ENCODE assay signal across 9 mouse cellular contexts in the genomic region with DNA sequence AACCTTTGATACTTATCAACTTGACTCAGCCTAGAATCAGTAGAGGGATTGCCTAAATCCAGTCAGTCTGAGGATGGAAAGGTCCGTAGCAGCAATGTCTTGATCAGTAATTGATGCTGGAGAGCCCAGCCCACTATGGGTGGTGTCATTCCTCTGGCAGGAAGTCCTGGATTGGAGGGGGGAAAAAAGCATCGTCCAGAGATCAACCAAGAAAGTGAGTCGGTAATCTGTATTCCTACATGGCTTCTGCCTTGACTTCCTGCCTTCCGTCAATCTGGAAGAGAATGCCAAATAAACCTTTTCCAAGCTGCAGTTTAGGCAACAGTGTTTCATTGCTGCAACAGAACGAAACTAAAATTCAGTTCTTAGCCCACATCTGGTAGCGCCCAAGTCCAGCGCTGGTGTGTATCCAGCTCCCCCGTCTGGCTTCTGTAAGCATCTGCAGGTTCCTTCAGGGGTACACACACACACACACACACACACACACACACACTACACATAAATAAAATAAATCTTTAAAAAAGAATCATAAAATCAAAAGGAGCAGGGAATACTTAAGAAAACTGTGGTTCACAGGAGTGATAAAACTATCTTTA. TPM values are rescaled to one million over a fixed set of nuclear protein-coding genes. Genes with fewer than 3 reads are reported as not detected.
DNase-seq lines count a peak whose midpoint lies in the region; ATAC-seq lines count a peak whose summit lies in the region.
"Had no signal": no experiment of that assay in that cellular context is flagged by ENCODE, and none has a peak within 500 bp of the region (broad histone marks: within the 10 kb centered on the region; RNA-seq: fewer than 3 reads in every experiment).

No protein-coding gene starts in this region.

- WGBS in lung, embryonic 15.5 days, result 79% methylated on average over 8 of the region's 8 CpGs
- 78% methylated on average over 8 of the region's 8 CpGs for WGBS in embryonic facial prominence, embryonic 15.5 days
- WGBS in intestine, embryonic 16.5 days, result 76% methylated on average over 8 of the region's 8 CpGs
- 91% methylated on average over 8 of the region's 8 CpGs for WGBS in neural tube, embryonic 14.5 days

- ATAC-seq in lung, embryonic 15.5 days (ENCODE audit: borderline replicate concordance, extremely low read depth, low FRiP score, low TSS enrichment), result no peak
- ATAC-seq in embryonic facial prominence, embryonic 15.5 days (ENCODE audit: insufficient number of reproducible peaks, low FRiP score, low TSS enrichment, low read depth), result no peak
- no peak for ATAC-seq in intestine, embryonic 16.5 days
- no peak for ATAC-seq in neural tube, embryonic 14.5 days (ENCODE audit: low read depth)

- DNase-seq in lung, postnatal 25 days (ENCODE audit: low spot score), result no peak
- DNase-seq in left cerebral cortex, postnatal 14 days (ENCODE audit: low spot score in 2 of 2), result no peak
- no peak for DNase-seq in adrenal gland, adult 8-10 months
- no peak for DNase-seq in adrenal gland, postnatal 25 days
- DNase-seq: thymus, adult 18-20 months had no signal

- peak overlapping the region; percentile 79 for H3K27ac ChIP-seq in lung, embryonic 15.5 days
- H3K27ac ChIP-seq in embryonic facial prominence, embryonic 15.5 days (replicated peaks), result 0 out of 2 replicates have a peak overlapping the region, but pooled peaks have one; percentile 82
- peak overlapping the region; percentile 76; the same call in 1 of the 2 replicates for H3K27ac ChIP-seq in intestine, embryonic 16.5 days (ENCODE audit: low read length)
- no peak overlapping the region for H3K27ac ChIP-seq in neural tube, embryonic 14.5 days (ENCODE audit: low read depth, low read length)

- peak overlapping the region; percentile 91 for H3K4me3 ChIP-seq in lung, embryonic 15.5 days
- H3K4me3 ChIP-seq in embryonic facial prominence, embryonic 15.5 days (replicated peaks), result peak overlapping the region; percentile 88
- peak overlapping the region; percentile 88 for H3K4me3 ChIP-seq in intestine, embryonic 16.5 days (ENCODE audit: low read length)
- H3K4me3 ChIP-seq in neural tube, embryonic 14.5 days (ENCODE audit: low read depth, low read length), result peak overlapping the region; percentile 67

- peak overlapping the region; percentile 75 for H3K9ac ChIP-seq in lung, embryonic 15.5 days
- H3K9ac ChIP-seq in embryonic facial prominence, embryonic 15.5 days, result no peak overlapping the region
- H3K9ac ChIP-seq in intestine, embryonic 16.5 days (ENCODE audit: low read depth, low read length), result peak overlapping the region; percentile 92
- H3K9ac ChIP-seq in neural tube, embryonic 14.5 days (replicated peaks; ENCODE audit: low read depth, low read length), result 0 out of 2 replicates have a peak overlapping the region, but pooled peaks have one; percentile 64

- H3K4me1 ChIP-seq in lung, embryonic 15.5 days, result peaks cover 14% of the 10 kb centered on the region
- H3K4me1 ChIP-seq in embryonic facial prominence, embryonic 15.5 days, result peaks cover 13% of the 10 kb centered on the region
- H3K4me1 ChIP-seq in intestine, embryonic 16.5 days (ENCODE audit: control insufficient read depth, insufficient read depth, low read length), result 0 out of 2 replicates have a peak, but pooled peaks cover 5% of the 10 kb centered on the region
- H3K4me1 ChIP-seq in neural tube, embryonic 14.5 days (ENCODE audit: control insufficient read depth, insufficient read depth, low read length), result peaks cover 6% of the 10 kb centered on the region; the same call in 1 of the 2 replicates

- H3K36me3 ChIP-seq in lung, embryonic 15.5 days, result no peaks in the 10 kb centered on the region
- 0 out of 2 replicates have a peak, but pooled peaks cover 1% of the 10 kb centered on the region for H3K36me3 ChIP-seq in embryonic facial prominence, embryonic 15.5 days
- no peaks in the 10 kb centered on the region for H3K36me3 ChIP-seq in intestine, embryonic 16.5 days (ENCODE audit: control insufficient read depth, insufficient read depth, low read length)
- H3K36me3 ChIP-seq in neural tube, embryonic 14.5 days (ENCODE audit: control insufficient read depth, insufficient read depth, low read length), result no peaks in the 10 kb centered on the region

- H3K27me3 ChIP-seq in lung, embryonic 15.5 days, result no peaks in the 10 kb centered on the region
- H3K27me3 ChIP-seq in embryonic facial prominence, embryonic 15.5 days, result no peaks in the 10 kb centered on the region
- no peaks in the 10 kb centered on the region for H3K27me3 ChIP-seq in intestine, embryonic 16.5 days (replicated peaks; ENCODE audit: control insufficient read depth, insufficient read depth, low read length)
- no peaks in the 10 kb centered on the region for H3K27me3 ChIP-seq in neural tube, embryonic 14.5 days (ENCODE audit: control insufficient read depth, insufficient read depth, low read length)

- H3K9me3 ChIP-seq in lung, embryonic 15.5 days, result no peaks in the 10 kb centered on the region
- no peaks in the 10 kb centered on the region for H3K9me3 ChIP-seq in embryonic facial prominence, embryonic 15.5 days (replicated peaks)
- no peaks in the 10 kb centered on the region for H3K9me3 ChIP-seq in intestine, embryonic 16.5 days (ENCODE audit: control insufficient read depth, low read length)
- no peaks in the 10 kb centered on the region for H3K9me3 ChIP-seq in neural tube, embryonic 14.5 days (ENCODE audit: control insufficient read depth, low read length)

- intact Hi-C loops in left cerebral cortex, postnatal 14 days (cut with DNase I), result loop anchor here (5.0 kb wide), 1 partner anchor 207 kb away; the partner anchor contains the start of gene Vps36

- peak overlapping the region; percentile 81 for H3K4me2 ChIP-seq in lung, embryonic 15.5 days
- H3K4me2 ChIP-seq in embryonic facial prominence, embryonic 15.5 days (replicated peaks), result peak overlapping the region; percentile 64
- peak overlapping the region; percentile 76 for H3K4me2 ChIP-seq in intestine, embryonic 16.5 days (ENCODE audit: low read depth, low read length)
- peak overlapping the region; percentile 85 for H3K4me2 ChIP-seq in neural tube, embryonic 14.5 days (ENCODE audit: low read depth, low read length)

RNA-seq across cellular contexts. Expression of gene Slc25a15, which starts 1.0 kb away (rescaled TPM):
- 19.1 and 20.6 TPM in 2 replicates for polyA plus RNA-seq in lung, embryonic 15.5 days (2015; fragmentation: Nextera tagmentation; extraction: Ambion mirVana)
- polyA plus RNA-seq in embryonic facial prominence, embryonic 15.5 days (2015; fragmentation: Nextera tagmentation; extraction: Ambion mirVana), result 16.5 and 17.5 TPM in 2 replicates
- 129 and 148 TPM in 2 replicates for polyA plus RNA-seq in intestine, embryonic 16.5 days (2015; fragmentation: Nextera tagmentation; extraction: Ambion mirVana)
- 6.0 and 8.7 TPM in 2 replicates for polyA plus RNA-seq in neural tube, embryonic 14.5 days (2014; fragmentation: Nextera tagmentation; extraction: Ambion mirVana)
- total RNA-seq in left cerebral cortex, postnatal 14 days (2021), result 10 to 100 TPM; 11.1 to 12.5 TPM
- 10 to 100 TPM; 13.5 to 14.2 (median 13.9) TPM for total RNA-seq in adrenal gland, adult 8-10 months (2022)
- total RNA-seq in adrenal gland, postnatal 25 days (2021), result 16.7 and 18.3 TPM in 2 replicates

RNA-seq across cellular contexts. Expression of gene Mrps31, which starts 11.8 kb away (rescaled TPM):
- 36.1 and 37.6 TPM in 2 replicates for polyA plus RNA-seq in lung, embryonic 15.5 days (2015; fragmentation: Nextera tagmentation; extraction: Ambion mirVana)
- polyA plus RNA-seq in embryonic facial prominence, embryonic 15.5 days (2015; fragmentation: Nextera tagmentation; extraction: Ambion mirVana), result 32.1 and 33.6 TPM in 2 replicates
- 73.0 and 78.7 TPM in 2 replicates for polyA plus RNA-seq in intestine, embryonic 16.5 days (2015; fragmentation: Nextera tagmentation; extraction: Ambion mirVana)
- 35.8 and 36.0 TPM in 2 replicates for polyA plus RNA-seq in neural tube, embryonic 14.5 days (2014; fragmentation: Nextera tagmentation; extraction: Ambion mirVana)
- total RNA-seq in left cerebral cortex, postnatal 14 days (2021), result 10 to 100 TPM; 21.4 to 23.3 TPM
- 10 to 100 TPM; 33.8 to 43.2 (median 41.5) TPM for total RNA-seq in adrenal gland, adult 8-10 months (2022)
- total RNA-seq in adrenal gland, postnatal 25 days (2021), result 33.6 and 38.0 TPM in 2 replicates
